Mouse (Mus musculus) heart, postnatal 0 days (tissue): ENCODE measurements around the gene Hlcs.

ENCODE experiments used
- CTCF ChIP-seq: IDR thresholded peaks from 2 replicates; pipeline ENCODE4 v1.5.1; 2016; ENCODE audit warnings: antibody characterized with exemption, control low read depth, low read depth
- EP300 ChIP-seq: IDR thresholded peaks from 2 replicates; pipeline ENCODE4 v1.6.1; 2016; ENCODE audit warnings: antibody characterized with exemption, low read depth

GRCm38 (mm10) chr16:94307942-94308341 lies 5.4 kb downstream of the Hlcs start:
- TF ChIP-seq CTCF (no peak), EP300 (no peak)
